Mouse (Mus musculus) frontal cortex, postnatal 36 days (tissue): Measurements from ENCODE around the gene Litaf.

Source experiments
- DNase-seq, 2 experiments: peaks; one replicate each; pipeline ENCODE4 v3.0.0; 2022; ENCODE audit warnings: low spot score in 2 of 2

The Litaf gene

DNA sequence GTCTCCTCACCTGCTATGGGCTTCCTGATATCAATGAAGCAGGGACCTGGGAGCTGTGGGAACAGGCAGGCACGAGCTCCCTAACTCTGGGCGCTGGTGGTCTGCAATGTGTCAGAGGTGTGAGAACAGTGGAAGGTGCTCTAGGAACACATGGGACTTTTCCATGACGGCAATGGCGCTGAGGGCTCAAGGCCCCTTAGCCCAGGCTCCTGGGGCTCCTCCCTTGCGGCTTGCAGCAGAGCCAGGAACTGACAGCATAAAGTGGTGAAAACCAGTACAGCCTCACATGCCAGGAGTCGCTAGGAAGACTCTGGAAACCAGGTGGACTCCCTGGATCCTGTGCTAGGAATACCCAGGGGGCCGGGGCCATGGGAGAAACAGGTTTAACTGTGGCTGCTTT, 155.4 kb downstream of the Litaf start:
- no peak for DNase-seq
